In the genomic region with DNA sequence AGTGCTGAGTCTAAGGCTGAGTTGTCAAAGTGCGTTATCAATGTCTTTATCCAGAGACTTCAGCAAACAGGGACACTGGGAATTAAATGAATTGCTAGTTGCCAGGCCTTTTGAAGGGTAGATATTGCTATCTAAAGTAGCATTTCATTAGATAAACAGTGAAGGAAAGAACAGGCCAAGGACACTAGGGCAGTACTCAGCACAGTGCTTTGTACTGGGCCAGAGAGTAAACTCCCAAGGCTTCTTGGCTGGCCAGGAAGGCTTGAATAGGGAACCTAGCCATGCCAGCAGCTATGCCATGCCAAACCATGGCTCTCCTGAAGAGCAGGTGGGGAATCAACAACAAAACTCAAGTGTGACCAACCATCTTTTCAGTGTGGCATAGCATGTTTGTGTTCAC, we compare ENCODE assay signal across 22 mouse cellular contexts. TPM values are rescaled to one million over a fixed set of nuclear protein-coding genes. Genes with fewer than 3 reads are reported as not detected.
"Had no signal": no experiment of that assay in that cellular context is flagged by ENCODE, and none has a peak within 500 bp of the region (broad histone marks: within the 10 kb centered on the region; RNA-seq: fewer than 3 reads in every experiment).

No protein-coding gene starts in this region.

- H3K36me3 ChIP-seq: limb, embryonic 12.5 days; limb, embryonic 15.5 days; midbrain, embryonic 12.5 days; midbrain, embryonic 15.5 days; neural tube, embryonic 12.5 days; neural tube, embryonic 15.5 days; stomach, embryonic 15.5 days had no signal

- H3K27me3 ChIP-seq: limb, embryonic 12.5 days; limb, embryonic 15.5 days; midbrain, embryonic 12.5 days; midbrain, embryonic 15.5 days; neural tube, embryonic 12.5 days; neural tube, embryonic 15.5 days; stomach, embryonic 15.5 days had no signal

- H3K4me1 ChIP-seq: limb, embryonic 12.5 days; midbrain, embryonic 12.5 days; midbrain, embryonic 15.5 days; neural tube, embryonic 12.5 days; neural tube, embryonic 15.5 days; stomach, embryonic 15.5 days had no signal

- DNase-seq: kidney, adult 2 months; kidney, postnatal 25 days; left cerebral cortex, postnatal 4 days; liver, postnatal 0 days; lung, embryonic 14.5 days; retina, postnatal 1 day; right cerebral cortex, postnatal 25 days; spleen, adult 18-20 months; thymus, postnatal 25 days had no signal

- H3K27ac ChIP-seq: kidney, postnatal 0 days; layer of hippocampus, adult 2 months; limb, embryonic 12.5 days; limb, embryonic 15.5 days; liver, embryonic 14.5 days; macrophage; midbrain, embryonic 12.5 days; midbrain, embryonic 15.5 days; neural tube, embryonic 12.5 days; neural tube, embryonic 15.5 days; stomach, embryonic 15.5 days had no signal

- H3K9me3 ChIP-seq: limb, embryonic 12.5 days; limb, embryonic 15.5 days; midbrain, embryonic 12.5 days; midbrain, embryonic 15.5 days; neural tube, embryonic 12.5 days; neural tube, embryonic 15.5 days; stomach, embryonic 15.5 days had no signal

- H3K4me3 ChIP-seq: layer of hippocampus, adult 2 months; limb, embryonic 12.5 days; limb, embryonic 15.5 days; midbrain, embryonic 12.5 days; midbrain, embryonic 15.5 days; neural tube, embryonic 12.5 days; neural tube, embryonic 15.5 days; stomach, embryonic 15.5 days had no signal

RNA-seq across cellular contexts. Expression of gene Aspn, which starts 7.3 kb away (rescaled TPM):
- total RNA-seq: megakaryocyte, adult 5-6 weeks had no signal
- polyA plus RNA-seq: macrophage had no signal

RNA-seq across cellular contexts. Expression of gene Ecm2, which starts 32.3 kb away (rescaled TPM):
- polyA plus RNA-seq: macrophage had no signal

RNA-seq across cellular contexts. Expression of gene Tes3-ps, which starts 43.8 kb away (rescaled TPM):
- polyA plus RNA-seq: kidney, adult 2 months had no signal

RNA-seq across cellular contexts. Expression of gene Omd, which starts 45.3 kb away (rescaled TPM):
- total RNA-seq: megakaryocyte, adult 5-6 weeks had no signal
- polyA plus RNA-seq: large intestine, adult 2 months; macrophage had no signal
